Mouse (Mus musculus): ENCODE results near the gene Fam178b. TPM values are rescaled to one million over a fixed set of nuclear protein-coding genes. Genes with fewer than 3 reads are reported as not detected.

Gene Fam178b
- polyA plus RNA-seq, 1 experiment from 2014 or later: 3.1 TPM

- H3K9me3 ChIP-seq (ENCODE audit: control insufficient read depth, low read length): no peaks in the 10 kb centered on the region
- H3K4me2 ChIP-seq (ENCODE audit: low read length): no peak overlapping the region
- H3K27me3 ChIP-seq (ENCODE audit: control insufficient read depth, insufficient read depth, low read length): no peaks in the 10 kb centered on the region
- no peak overlapping the region for H3K4me3 ChIP-seq (ENCODE audit: control insufficient read depth in 1 of 2, insufficient read depth in 1 of 2, low read depth in 1 of 2, low read length in 2 of 2)
- no peak overlapping the region for H3K27ac ChIP-seq (replicated peaks in 1 of 2; ENCODE audit: control insufficient read depth in 1 of 2, insufficient read depth in 1 of 2, low read depth in 2 of 2, low read length in 2 of 2)
- peaks cover 86% of the 10 kb centered on the region for H3K36me3 ChIP-seq (ENCODE audit: control insufficient read depth, insufficient read depth, low read length)
- H3K4me1 ChIP-seq (ENCODE audit: control insufficient read depth in 2 of 2, insufficient read depth in 2 of 2, low read length in 2 of 2): peaks cover 26 to 52% of the 10 kb centered on the region in 2 experiments
- ATAC-seq (ENCODE audit: insufficient number of reproducible peaks, insufficient read depth, low FRiP score, low read depth): no peak
- no peak overlapping the region for H3K9ac ChIP-seq (ENCODE audit: low read length)
- 80% methylated on average over 11 of the region's 11 CpGs for WGBS
Measured at GRCm38 (mm10) chr1:36519626-36520025, 163.4 kb downstream of the Fam178b start.

GRCm38 (mm10) chr1:36518259-36518658 lies 164.7 kb downstream of the Fam178b start:
- Histone ChIP-seq H3K4me1 (ENCODE audit: control insufficient read depth in 2 of 2, insufficient read depth in 2 of 2, low read length in 2 of 2) (peaks cover 22 to 52% of the 10 kb centered on the region in 2 experiments), H3K9ac (ENCODE audit: low read length) (no peak overlapping the region), H3K27me3 (ENCODE audit: control insufficient read depth, insufficient read depth, low read length) (no peaks in the 10 kb centered on the region), H3K9me3 (ENCODE audit: control insufficient read depth, low read length) (no peaks in the 10 kb centered on the region), H3K4me3 (ENCODE audit: control insufficient read depth in 1 of 2, insufficient read depth in 1 of 2, low read depth in 1 of 2, low read length in 2 of 2) (no peak overlapping the region), H3K4me2 (ENCODE audit: low read length) (no peak overlapping the region), H3K27ac (replicated peaks in 1 of 2; ENCODE audit: control insufficient read depth in 1 of 2, insufficient read depth in 1 of 2, low read depth in 2 of 2, low read length in 2 of 2) (no peak overlapping the region), H3K36me3 (ENCODE audit: control insufficient read depth, insufficient read depth, low read length) (peaks cover 80% of the 10 kb centered on the region)
- ATAC-seq (ENCODE audit: insufficient number of reproducible peaks, insufficient read depth, low FRiP score, low read depth): no peak
- WGBS: 59% methylated on average over 3 of the region's 3 CpGs

GRCm38 (mm10) chr1:36513718-36514117 lies 169.3 kb downstream of the Fam178b start:
- ATAC-seq (ENCODE audit: insufficient number of reproducible peaks, insufficient read depth, low FRiP score, low read depth): no peak

GRCm38 (mm10) chr1:36513310-36513709 lies 169.7 kb downstream of the Fam178b start:
- Histone ChIP-seq H3K27ac (replicated peaks in 1 of 2; ENCODE audit: control insufficient read depth in 1 of 2, insufficient read depth in 1 of 2, low read depth in 2 of 2, low read length in 2 of 2) (no peak overlapping the region), H3K27me3 (ENCODE audit: control insufficient read depth, insufficient read depth, low read length) (no peaks in the 10 kb centered on the region), H3K36me3 (ENCODE audit: control insufficient read depth, insufficient read depth, low read length) (peaks cover 31% of the 10 kb centered on the region), H3K4me3 (ENCODE audit: control insufficient read depth in 1 of 2, insufficient read depth in 1 of 2, low read depth in 1 of 2, low read length in 2 of 2) (peak overlapping the region; percentile 93), H3K9ac (ENCODE audit: low read length) (peak overlapping the region; percentile 93), H3K4me2 (ENCODE audit: low read length) (peak overlapping the region; percentile 86), H3K9me3 (ENCODE audit: control insufficient read depth, low read length) (peaks cover 4% of the 10 kb centered on the region; the same call in 1 of the 2 replicates), H3K4me1 (ENCODE audit: control insufficient read depth in 2 of 2, insufficient read depth in 2 of 2, low read length in 2 of 2) (peaks cover 12 to 39% of the 10 kb centered on the region in 2 experiments)
- WGBS: 3% methylated on average over 1 of the region's 1 CpGs
- ATAC-seq (ENCODE audit: insufficient number of reproducible peaks, insufficient read depth, low FRiP score, low read depth): no peak

More at GRCm38 (mm10) chr1:36513718-36514117, 169.3 kb downstream of the Fam178b start:
- H3K9me3 ChIP-seq (ENCODE audit: control insufficient read depth, low read length): peaks cover 4% of the 10 kb centered on the region; the same call in 1 of the 2 replicates
- H3K4me3 ChIP-seq (ENCODE audit: control insufficient read depth in 1 of 2, insufficient read depth in 1 of 2, low read depth in 1 of 2, low read length in 2 of 2): peak overlapping the region in 1 of 2 experiments; percentile 93; a peak in 2 of 4 replicates
- peaks cover 14 to 43% of the 10 kb centered on the region in 2 experiments for H3K4me1 ChIP-seq (ENCODE audit: control insufficient read depth in 2 of 2, insufficient read depth in 2 of 2, low read length in 2 of 2)
- WGBS: 48% methylated on average over 2 of the region's 2 CpGs
- peaks cover 35% of the 10 kb centered on the region for H3K36me3 ChIP-seq (ENCODE audit: control insufficient read depth, insufficient read depth, low read length)
- no peaks in the 10 kb centered on the region for H3K27me3 ChIP-seq (ENCODE audit: control insufficient read depth, insufficient read depth, low read length)
- H3K9ac ChIP-seq (ENCODE audit: low read length): peak overlapping the region; percentile 93
- H3K27ac ChIP-seq (replicated peaks in 1 of 2; ENCODE audit: control insufficient read depth in 1 of 2, insufficient read depth in 1 of 2, low read depth in 2 of 2, low read length in 2 of 2): no peak overlapping the region
- H3K4me2 ChIP-seq (ENCODE audit: low read length): peak overlapping the region; percentile 86

GRCm38 (mm10) chr1:36512966-36513280 lies 170.1 kb downstream of the Fam178b start:
- Histone ChIP-seq H3K4me1 (ENCODE audit: control insufficient read depth in 2 of 2, insufficient read depth in 2 of 2, low read length in 2 of 2) (peaks cover 10 to 36% of the 10 kb centered on the region in 2 experiments), H3K9me3 (ENCODE audit: control insufficient read depth, low read length) (peaks cover 4% of the 10 kb centered on the region; the same call in 1 of the 2 replicates), H3K27me3 (ENCODE audit: control insufficient read depth, insufficient read depth, low read length) (no peaks in the 10 kb centered on the region), H3K9ac (ENCODE audit: low read length) (peak overlapping the region; percentile 93), H3K27ac (replicated peaks in 1 of 2; ENCODE audit: control insufficient read depth in 1 of 2, insufficient read depth in 1 of 2, low read depth in 2 of 2, low read length in 2 of 2) (peak overlapping the region; percentile 95 to 98), H3K36me3 (ENCODE audit: control insufficient read depth, insufficient read depth, low read length) (peaks cover 27% of the 10 kb centered on the region), H3K4me3 (ENCODE audit: control insufficient read depth in 1 of 2, insufficient read depth in 1 of 2, low read depth in 1 of 2, low read length in 2 of 2) (peak overlapping the region; percentile 93), H3K4me2 (ENCODE audit: low read length) (peak overlapping the region; percentile 86)
- ATAC-seq (ENCODE audit: insufficient number of reproducible peaks, insufficient read depth, low FRiP score, low read depth): no peak
- WGBS: 2% methylated on average over 16 of the region's 16 CpGs

Small RNA genes lying within 50 kb of the gene (microRNA-seq; reads per million reads assigned to microRNA genes)
- gene Gm24133: not detected

Other genes starting within 250 kb of the Fam178b start
- 31.0 and 35.7 TPM in 2 replicates for gene Lman2l, start 237.9 kb downstream of the Fam178b start, polyA plus RNA-seq (2014; fragmentation: Nextera tagmentation; extraction: Ambion mirVana)
- gene Cnnm4, start 211.6 kb downstream of the Fam178b start, polyA plus RNA-seq (2014; fragmentation: Nextera tagmentation; extraction: Ambion mirVana): 4.5 and 5.9 TPM in 2 replicates
- gene Cnnm3, start 171.3 kb downstream of the Fam178b start, polyA plus RNA-seq (2014; fragmentation: Nextera tagmentation; extraction: Ambion mirVana): 3.7 and 3.9 TPM in 2 replicates
- gene Ankrd23, start 146.3 kb downstream of the Fam178b start, polyA plus RNA-seq (2014; fragmentation: Nextera tagmentation; extraction: Ambion mirVana): 18.9 and 19.4 TPM in 2 replicates
- gene Gm42417, start 143.8 kb downstream of the Fam178b start, polyA plus RNA-seq (2014; fragmentation: Nextera tagmentation; extraction: Ambion mirVana): not detected in 2 replicates
- 27.2 and 29.0 TPM in 2 replicates for gene Ankrd39, start 135.7 kb downstream of the Fam178b start, polyA plus RNA-seq (2014; fragmentation: Nextera tagmentation; extraction: Ambion mirVana)
- gene Sema4c, start 124.8 kb downstream of the Fam178b start, polyA plus RNA-seq (2014; fragmentation: Nextera tagmentation; extraction: Ambion mirVana): 1.3 and 1.6 TPM in 2 replicates
- gene Cox5b, start 8.3 kb upstream of the Fam178b start, polyA plus RNA-seq (2014; fragmentation: Nextera tagmentation; extraction: Ambion mirVana): 1,570 and 1,612 TPM in 2 replicates
- 0.18 TPM in 1 of 2 replicates, not detected in the other for gene 4933424G06Rik, start 27.0 kb upstream of the Fam178b start, polyA plus RNA-seq (2014; fragmentation: Nextera tagmentation; extraction: Ambion mirVana)
- gene Actr1b, start 31.2 kb upstream of the Fam178b start, polyA plus RNA-seq (2014; fragmentation: Nextera tagmentation; extraction: Ambion mirVana): 74.4 and 79.1 TPM in 2 replicates
- gene Zap70, start 78.6 kb upstream of the Fam178b start, polyA plus RNA-seq (2014; fragmentation: Nextera tagmentation; extraction: Ambion mirVana): 0.20 and 0.23 TPM in 2 replicates